Mouse (Mus musculus): ENCODE measurements around the gene BC025446. TPM values are rescaled to one million over a fixed set of nuclear protein-coding genes. Genes with fewer than 3 reads are reported as not detected.
"Not testable (repeated sequence)": the region's sequence is repeated elsewhere in the genome, so short reads cannot be mapped to it uniquely, and the experiment has no call there.

BC025446 gene
- polyA plus RNA-seq (2017; shearing (Covaris generic)), result not detected

DNA sequence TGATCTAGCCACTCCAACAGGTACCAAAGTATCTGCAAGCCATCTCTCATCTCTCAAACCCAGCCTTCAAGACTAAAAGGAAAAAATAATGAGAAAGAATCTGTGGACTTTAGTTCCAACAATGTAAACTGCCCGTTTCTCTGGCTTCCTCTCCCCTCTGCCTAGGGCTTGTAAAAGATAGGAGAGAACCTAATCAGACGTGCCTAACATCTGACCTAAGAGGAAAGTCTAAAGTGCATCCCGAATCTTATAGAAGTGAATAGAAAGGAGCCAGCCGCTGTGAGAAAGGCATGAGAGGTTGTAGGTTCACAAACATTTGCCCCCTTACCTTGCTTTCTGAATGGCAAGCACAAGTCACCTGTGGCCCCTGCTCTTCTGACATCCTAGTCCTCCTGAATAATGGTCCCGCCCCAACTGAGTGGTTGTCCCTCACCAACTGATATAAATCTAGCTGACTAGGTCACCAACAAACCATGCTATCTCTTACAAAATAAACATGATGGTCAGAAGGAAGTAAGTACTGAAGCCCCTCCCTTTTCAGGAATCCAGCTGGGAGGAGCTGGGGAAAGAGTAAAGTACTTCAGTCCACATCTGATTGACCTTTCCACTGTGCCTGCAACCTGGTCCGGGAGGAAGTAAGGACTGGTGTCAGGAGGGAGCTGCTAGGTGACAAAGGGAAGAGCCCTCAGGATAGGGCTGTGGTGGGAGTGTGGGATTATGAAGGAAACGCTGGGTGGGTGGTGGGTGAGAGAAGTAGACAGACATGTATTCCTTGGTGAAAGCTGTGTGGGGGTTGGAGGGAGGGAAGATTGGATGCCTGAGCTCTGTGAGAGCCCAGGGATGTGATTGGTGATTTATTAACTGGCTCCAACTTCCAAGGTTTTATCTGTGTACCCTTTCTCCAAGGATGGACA, at the start of gene BC025446:
BC025446 (plus strand) TSS at position 599 of the 914 bp plus-strand sequence.
- ATAC-seq, result no peak

DNA sequence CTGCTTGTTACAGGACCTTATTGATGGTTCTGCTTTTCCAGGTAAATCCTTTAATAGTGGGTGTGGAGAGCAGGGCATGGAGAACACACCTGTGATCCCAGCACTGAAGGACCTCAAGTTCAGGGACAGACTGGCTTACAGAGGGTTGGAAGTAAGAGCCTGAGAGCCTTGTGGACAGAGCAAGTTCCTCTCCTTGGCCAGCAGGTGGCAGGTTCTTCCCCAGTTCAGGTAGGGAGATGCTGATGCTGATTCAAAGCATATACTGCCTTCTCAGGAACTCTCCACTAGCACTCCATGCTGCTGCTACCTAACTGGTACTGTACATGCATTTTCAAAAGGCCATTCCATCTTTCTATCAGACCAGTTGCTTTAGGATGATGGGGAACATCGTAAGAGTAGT, 40.7 kb upstream of the BC025446 start:
- ATAC-seq, result no peak

DNA sequence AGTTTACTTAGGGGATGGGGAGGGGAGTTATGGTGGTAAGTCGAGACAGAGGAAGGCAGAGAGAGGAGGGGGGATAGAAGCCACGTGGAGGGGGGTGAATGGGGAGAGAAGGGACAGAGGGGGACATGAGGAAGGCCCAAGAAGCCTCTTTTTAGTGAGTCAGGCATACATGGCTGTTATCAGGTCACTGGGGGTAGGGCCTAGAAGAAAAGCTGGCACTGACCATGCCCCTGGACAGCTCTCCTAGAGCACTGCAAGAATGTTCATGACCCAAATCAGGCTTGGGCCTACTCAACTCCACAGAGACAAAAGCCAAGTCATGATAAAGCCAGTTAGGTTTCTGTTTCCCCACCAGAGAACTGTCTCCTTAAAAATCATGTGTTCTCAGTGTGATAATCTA, 29.9 kb upstream of the BC025446 start:
- ATAC-seq, result no peak

GRCm38 (mm10) chr15:75189116-75189515, 27.1 kb upstream of the BC025446 start:
- peak; percentile 38 for ATAC-seq

DNA sequence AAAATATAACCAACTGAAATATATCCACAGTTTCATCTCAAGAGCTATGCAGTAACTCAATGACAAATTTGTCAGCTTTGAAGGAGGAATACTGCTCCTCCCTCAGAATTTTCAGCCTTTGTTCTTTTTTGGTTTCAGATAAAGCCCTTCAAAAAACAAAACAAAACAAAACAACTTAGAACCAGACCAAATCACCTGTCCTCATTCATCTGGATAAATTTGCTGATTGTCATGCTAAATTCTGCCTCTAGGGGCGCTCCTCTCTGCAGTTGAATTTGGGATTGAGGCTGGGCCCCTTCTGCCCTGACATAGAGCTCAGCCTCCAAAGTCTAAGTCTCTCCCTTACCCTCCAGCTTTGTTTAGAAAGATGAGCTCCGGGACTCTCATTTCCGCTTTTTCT, 25.6 kb upstream of the BC025446 start:
- not testable (repeated sequence) for ATAC-seq

- no peak for ATAC-seq
Measured at GRCm38 (mm10) chr15:75216831-75217230, 655 bp downstream of the BC025446 start.

DNA sequence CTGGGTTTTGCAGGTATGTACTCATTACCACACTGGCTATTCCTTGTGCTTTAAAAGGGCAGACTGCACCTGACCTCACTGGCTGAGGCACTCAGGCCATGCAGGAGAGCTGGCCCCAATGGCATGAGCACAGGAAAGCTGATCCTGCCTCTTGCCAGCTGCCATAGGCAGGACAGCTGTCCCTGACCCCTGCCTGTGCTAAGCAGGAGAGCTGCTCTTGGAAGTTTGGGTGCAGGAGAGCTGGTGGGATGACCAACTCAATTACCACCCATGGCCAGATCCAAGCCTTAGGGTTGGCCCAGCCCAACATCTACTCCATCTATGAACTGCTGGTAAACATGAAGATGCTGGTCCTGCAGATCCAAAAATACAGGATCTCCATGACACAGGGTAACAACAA, 5.8 kb downstream of the BC025446 start:
- no peak for ATAC-seq

- no peak for ATAC-seq
Measured at GRCm38 (mm10) chr15:75237736-75238288, 21.6 kb downstream of the BC025446 start.

DNA sequence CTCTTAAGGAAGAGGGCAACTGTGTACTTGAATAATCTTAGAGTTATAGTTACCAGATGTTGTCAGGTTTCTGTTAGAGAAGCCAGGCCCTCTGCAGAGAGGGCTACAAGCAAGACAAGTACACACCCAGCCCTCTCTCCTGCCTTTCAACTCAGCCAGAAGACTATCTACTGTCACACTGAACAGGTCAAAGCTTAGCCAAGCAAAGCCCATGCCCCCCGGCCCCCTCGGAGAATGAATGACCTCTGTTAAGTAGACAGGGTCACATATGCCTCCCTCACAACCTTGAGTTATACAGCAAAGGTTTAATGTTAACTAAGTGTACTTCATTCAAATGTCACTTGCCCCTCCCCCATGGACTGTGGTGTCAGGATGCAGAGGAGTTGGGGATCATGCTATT, 24.4 kb downstream of the BC025446 start:
- ATAC-seq, result no peak

DNA sequence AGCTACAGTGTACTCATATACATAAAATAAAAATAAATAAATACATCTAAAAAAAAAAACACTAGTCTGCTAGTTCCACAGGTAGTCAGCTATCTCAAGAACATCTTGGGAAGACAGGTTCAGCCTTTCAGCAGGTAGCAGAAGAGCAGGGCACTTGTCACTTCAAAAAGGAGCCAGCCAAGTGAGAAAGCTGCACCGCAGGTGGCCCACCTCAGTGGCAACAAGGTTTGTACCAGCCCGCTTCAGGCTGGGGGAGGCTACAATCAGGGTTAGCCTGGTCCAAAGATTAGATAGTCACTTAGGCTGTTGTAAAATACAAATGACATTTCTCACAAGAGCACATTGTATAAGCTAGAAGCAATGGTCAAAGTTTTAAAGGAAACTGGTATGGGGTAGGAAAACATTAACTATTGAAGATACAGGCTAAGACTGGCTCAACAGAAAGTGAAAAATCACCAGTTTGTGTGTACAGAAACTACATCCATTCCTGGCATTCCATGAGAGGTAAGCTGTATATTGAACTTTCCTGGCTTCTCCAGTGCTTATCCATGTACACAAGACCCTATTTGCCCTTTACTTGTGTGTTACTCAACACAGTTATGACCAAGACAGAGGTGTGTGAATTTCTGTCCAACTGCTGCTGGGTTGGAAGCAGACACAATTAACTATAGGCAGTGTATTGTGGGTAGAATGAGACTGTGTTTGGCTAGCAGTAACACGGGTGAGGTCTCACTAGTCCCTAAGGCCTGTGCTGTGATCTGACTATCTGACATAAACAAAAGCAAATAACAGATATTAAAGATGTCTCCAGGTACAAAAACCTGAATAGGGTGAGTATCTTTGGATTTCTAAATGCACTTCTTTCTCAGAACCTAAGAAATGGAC, 26.8 kb downstream of the BC025446 start:
- no peak for ATAC-seq

- no peak for ATAC-seq
Measured at GRCm38 (mm10) chr15:75254671-75255070, 38.5 kb downstream of the BC025446 start.

- no peak for ATAC-seq
Measured at GRCm38 (mm10) chr15:75265863-75266262, 49.7 kb downstream of the BC025446 start.

DNA sequence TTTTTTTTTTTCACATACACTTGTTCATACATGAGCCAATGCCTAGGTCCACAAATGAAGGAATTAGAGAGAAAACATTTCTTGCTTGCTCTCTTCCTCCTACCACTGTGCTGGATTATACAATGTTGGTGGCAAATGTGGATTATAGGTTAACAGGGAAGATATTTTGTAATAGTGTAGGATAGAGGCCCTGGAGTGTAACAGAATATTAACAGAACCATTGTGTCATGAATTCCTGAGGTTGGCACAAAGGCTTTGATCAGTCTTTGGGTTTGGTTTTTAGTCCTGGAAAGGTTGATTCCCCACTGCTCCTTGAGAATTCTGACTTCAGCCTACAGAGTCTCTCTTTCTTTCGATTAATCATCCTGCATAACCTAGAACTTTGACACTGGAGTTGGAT, 50.5 kb downstream of the BC025446 start:
- no peak for ATAC-seq

GRCm38 (mm10) chr15:75268121-75268520, 51.9 kb downstream of the BC025446 start, which contains the start of gene Ly6f:
Gene Ly6f, plus strand, starts transcription at chr15:75268421.
- ATAC-seq, result no peak

- ATAC-seq, result no peak
Measured at GRCm38 (mm10) chr15:75268916-75269829, 53.0 kb downstream of the BC025446 start.

DNA sequence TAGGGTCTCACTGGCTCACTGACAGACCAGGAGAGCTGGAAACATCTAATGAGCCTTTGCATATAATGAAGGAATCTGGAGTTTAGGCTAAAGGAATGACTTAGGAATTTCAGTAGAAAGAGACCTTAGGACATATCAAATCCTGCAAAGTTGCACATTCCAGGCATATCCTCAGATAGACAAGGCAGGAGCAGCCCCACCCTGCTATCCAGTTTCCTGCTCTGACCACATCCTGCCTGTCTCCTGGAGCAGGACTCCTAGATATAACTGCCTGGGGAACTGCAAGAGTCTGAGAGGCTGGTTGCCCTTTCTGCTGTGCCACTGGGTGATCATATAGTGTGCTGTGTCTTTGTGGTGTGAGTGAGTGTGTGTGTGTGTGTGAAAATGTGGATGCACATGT, 54.0 kb downstream of the BC025446 start:
- no peak for ATAC-seq

DNA sequence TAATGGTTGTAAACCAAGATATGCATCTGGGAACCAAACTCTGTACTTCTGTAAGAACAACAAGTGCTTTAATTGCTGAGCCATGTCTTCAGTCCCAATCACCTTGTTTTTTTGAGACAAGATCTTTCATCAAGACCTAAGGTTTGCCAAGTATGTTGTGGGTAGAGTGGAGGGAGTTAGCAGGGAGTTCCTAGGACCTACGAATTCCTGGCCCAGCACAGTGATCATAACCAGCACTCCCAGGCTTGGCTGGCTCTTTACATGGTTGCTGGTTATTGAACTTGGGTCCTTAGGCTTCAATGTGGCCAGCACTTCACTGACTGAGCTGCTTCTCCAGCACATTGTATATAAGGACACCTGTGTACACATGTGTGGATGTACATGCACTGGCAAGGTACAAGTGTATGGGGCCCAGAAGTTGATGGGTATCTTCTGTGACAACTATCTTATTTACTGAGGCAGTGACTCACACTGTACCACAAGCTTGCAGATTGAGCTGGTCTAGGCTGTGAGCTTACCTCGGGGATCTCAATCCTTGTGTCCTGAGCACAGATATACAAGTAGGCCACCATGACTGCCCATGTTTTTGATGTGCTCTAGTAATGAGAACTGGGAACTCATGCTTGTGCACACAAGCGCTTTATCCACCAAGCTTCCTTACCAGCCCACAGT, 54.7 kb downstream of the BC025446 start:
- no peak for ATAC-seq

GRCm38 (mm10) chr15:75271426-75271825, 55.2 kb downstream of the BC025446 start:
- ATAC-seq, result no peak

- ATAC-seq, result no peak
Measured at GRCm38 (mm10) chr15:75271891-75272290, 55.7 kb downstream of the BC025446 start.

All from inflammation-experienced regulatory T-cells, adult 6 months (primary cell).